29 mouse cellular contexts compared by ENCODE assay signal in the genomic region with DNA sequence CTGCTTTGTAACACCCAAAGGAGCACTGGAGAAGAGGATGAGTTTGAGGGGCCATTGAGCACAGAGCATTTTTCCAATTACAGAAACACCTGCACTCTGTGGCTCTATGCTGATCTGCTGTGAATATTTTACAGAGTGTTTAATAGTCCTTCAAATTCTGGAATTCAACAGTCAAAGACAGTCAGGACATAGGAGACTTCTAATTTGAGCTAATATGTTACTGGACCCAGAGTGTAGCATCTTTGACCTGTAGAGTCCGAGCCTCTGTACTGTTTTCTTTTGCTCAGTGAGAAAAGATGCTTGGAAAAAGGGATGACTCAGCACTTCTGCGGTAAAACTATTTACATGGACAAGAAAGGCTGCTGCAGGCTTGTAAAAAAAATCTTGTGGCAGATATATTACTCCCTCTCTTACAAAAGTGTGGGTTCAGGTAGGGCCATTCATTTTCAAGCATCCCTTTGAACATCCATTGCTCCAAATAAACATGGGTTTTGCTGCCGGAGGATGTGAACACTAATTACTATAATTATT.
A peak's percentile ranks its signal among the peaks of the same experiment; 100 is the strongest.
DNase-seq lines count a peak whose midpoint lies in the region; ATAC-seq and TF ChIP-seq lines count a peak whose summit lies in the region.
"Had no signal": no experiment of that assay in that cellular context is flagged by ENCODE, and none has a peak within 500 bp of the region (broad histone marks: within the 10 kb centered on the region; RNA-seq: fewer than 3 reads in every experiment).

No protein-coding gene starts in this region.

- H3K27me3 ChIP-seq in limb, embryonic 13.5 days, result no peaks in the 10 kb centered on the region
- no peaks in the 10 kb centered on the region for H3K27me3 ChIP-seq in limb, embryonic 10.5 days (ENCODE audit: low read depth, poor library complexity, severe bottlenecking)
- H3K27me3 ChIP-seq in CH12.LX (replicated peaks), result no peaks in the 10 kb centered on the region
- H3K27me3 ChIP-seq: embryonic facial prominence, embryonic 15.5 days; forebrain, embryonic 12.5 days; heart, embryonic 15.5 days; liver, embryonic 15.5 days; lung, embryonic 15.5 days had no signal

- no peak overlapping the region for H3K9ac ChIP-seq in limb, embryonic 13.5 days
- H3K9ac ChIP-seq in CH12.LX (ENCODE audit: insufficient read depth, low read depth), result no peak overlapping the region
- H3K9ac ChIP-seq: embryonic facial prominence, embryonic 15.5 days; forebrain, embryonic 12.5 days; forebrain, postnatal 0 days; heart, embryonic 15.5 days; liver, embryonic 15.5 days; lung, embryonic 15.5 days had no signal

- no peak overlapping the region for H3K4me3 ChIP-seq in limb, embryonic 13.5 days
- H3K4me3 ChIP-seq in limb, embryonic 10.5 days, result no peak overlapping the region
- no peak overlapping the region for H3K4me3 ChIP-seq in CH12.LX (replicated peaks in 1 of 3; ENCODE audit: low read depth in 2 of 3, low read length in 2 of 3, poor library complexity in 1 of 3)
- H3K4me3 ChIP-seq: embryonic facial prominence, embryonic 15.5 days; forebrain, embryonic 12.5 days; heart, embryonic 10.5 days; heart, embryonic 15.5 days; liver, embryonic 15.5 days; lung, embryonic 15.5 days; midbrain, embryonic 10.5 days had no signal

- H3K36me3 ChIP-seq in limb, embryonic 13.5 days, result no peaks in the 10 kb centered on the region
- H3K36me3 ChIP-seq in limb, embryonic 10.5 days, result no peaks in the 10 kb centered on the region
- no peaks in the 10 kb centered on the region for H3K36me3 ChIP-seq in CH12.LX (replicated peaks in 1 of 2; ENCODE audit: control insufficient read depth in 1 of 2, insufficient read depth in 1 of 2, low read length in 1 of 2)
- H3K36me3 ChIP-seq: embryonic facial prominence, embryonic 15.5 days; forebrain, embryonic 12.5 days; heart, embryonic 10.5 days; heart, embryonic 15.5 days; liver, embryonic 15.5 days; lung, embryonic 15.5 days; midbrain, embryonic 10.5 days had no signal

- TF ChIP-seq EP300 in CH12.LX (IDR thresholded peaks at IDR 0.05; ENCODE audit: low read length), result no peak

- TF ChIP-seq CTCF in CH12.LX (conservative IDR thresholded peaks at IDR 0.05 in 1 of 2, IDR thresholded peaks at IDR 0.05 in 1 of 2; ENCODE audit: low read depth in 2 of 2, low read length in 2 of 2), result no peak
- TF ChIP-seq CTCF in brain, embryonic 14.5 days (IDR thresholded peaks at IDR 0.05; ENCODE audit: borderline replicate concordance, extremely low read depth, insufficient read depth, insufficient read length), result no peak

- WGBS in limb, embryonic 13.5 days, result 38% methylated on average over 3 of the region's 3 CpGs
- 60% methylated on average over 3 of the region's 3 CpGs for WGBS in limb, embryonic 10.5 days

- no peaks in the 10 kb centered on the region for H3K79me2 ChIP-seq in CH12.LX (replicated peaks; ENCODE audit: control insufficient read depth, extremely low read depth, insufficient read depth, poor library complexity, severe bottlenecking)

- no peak overlapping the region for H3K27ac ChIP-seq in limb, embryonic 13.5 days
- H3K27ac ChIP-seq in limb, embryonic 10.5 days, result no peak overlapping the region
- H3K27ac ChIP-seq in CH12.LX (ENCODE audit: insufficient read depth, low read depth), result no peak overlapping the region
- H3K27ac ChIP-seq: embryonic facial prominence, embryonic 15.5 days; forebrain, embryonic 12.5 days; heart, embryonic 10.5 days; heart, embryonic 15.5 days; liver, embryonic 15.5 days; lung, embryonic 15.5 days; midbrain, embryonic 10.5 days; stomach, postnatal 0 days had no signal

- dilution Hi-C loops in CH12.LX (cut with MboI; ENCODE audit: extremely low pct_ligation_motif_present, extremely low pct_unique_long_range_greater_than_20kb, low sequenced_read_pairs), result no loop called here

- no peaks in the 10 kb centered on the region for H3K9me3 ChIP-seq in limb, embryonic 13.5 days
- H3K9me3 ChIP-seq in limb, embryonic 10.5 days (replicated peaks), result no peaks in the 10 kb centered on the region
- peaks cover 25% of the 10 kb centered on the region for H3K9me3 ChIP-seq in CH12.LX (replicated peaks; ENCODE audit: low read length)
- H3K9me3 ChIP-seq: embryonic facial prominence, embryonic 15.5 days; forebrain, embryonic 12.5 days; heart, embryonic 10.5 days; heart, embryonic 15.5 days; liver, embryonic 15.5 days; lung, embryonic 15.5 days; midbrain, embryonic 10.5 days had no signal

- DNase-seq in embryo, embryonic 11 days, result peak; percentile 14
- no peak for DNase-seq in embryo, embryonic 10 days (ENCODE audit: low spot score)
- DNase-seq in limb, embryonic 10.5 days (ENCODE audit: low spot score), result no peak
- no peak for DNase-seq in CH12.LX (ENCODE audit: extremely low read depth)
- DNase-seq in brain, embryonic 14.5 days (ENCODE audit: low read depth), result peak; percentile 24
- no peak for DNase-seq in left cerebral cortex, adult 8-10 months (ENCODE audit: low spot score in 2 of 2)
- no peak for DNase-seq in cerebellum, adult 11 months
- DNase-seq: adrenal gland, postnatal 10 days; cerebellum, adult 18-20 months; cerebellum, postnatal 10 days; forebrain, postnatal 0 days; gastrocnemius, postnatal 14 days; kidney, adult 2 months; kidney, postnatal 36 days; left cerebral cortex, postnatal 4 days; right cerebral cortex, adult 18-20 months; right cerebral cortex, postnatal 4 days; thymus, adult 2 months; thymus, postnatal 36 days had no signal

- peaks cover 8% of the 10 kb centered on the region; the same call in 1 of the 2 replicates for H3K4me1 ChIP-seq in limb, embryonic 13.5 days
- peaks cover 5% of the 10 kb centered on the region; the same call in 1 of the 2 replicates for H3K4me1 ChIP-seq in limb, embryonic 10.5 days
- H3K4me1 ChIP-seq in CH12.LX (ENCODE audit: control insufficient read depth in 1 of 2, insufficient read depth in 2 of 2), result no peaks in the 10 kb centered on the region
- H3K4me1 ChIP-seq: embryonic facial prominence, embryonic 15.5 days; forebrain, embryonic 12.5 days; heart, embryonic 10.5 days; heart, embryonic 15.5 days; liver, embryonic 15.5 days; lung, embryonic 15.5 days; midbrain, embryonic 10.5 days had no signal

- H3K4me2 ChIP-seq in limb, embryonic 13.5 days (replicated peaks), result peak overlapping the region; percentile 11; the same call in 1 of the 2 replicates
- H3K4me2 ChIP-seq in CH12.LX (ENCODE audit: insufficient read depth, low read depth, poor library complexity, severe bottlenecking), result no peak overlapping the region
- H3K4me2 ChIP-seq: embryonic facial prominence, embryonic 15.5 days; forebrain, embryonic 12.5 days; heart, embryonic 15.5 days; liver, embryonic 15.5 days; lung, embryonic 15.5 days had no signal

- TF ChIP-seq POLR2A in CH12.LX (IDR thresholded peaks at IDR 0.05; ENCODE audit: low read depth, low read length), result no peak
- no peak for TF ChIP-seq POLR2A in brain, embryonic 14.5 days (IDR thresholded peaks at IDR 0.05; ENCODE audit: borderline replicate concordance, extremely low read depth, insufficient read depth, insufficient read length, poor library complexity, severe bottlenecking)

- TF ChIP-seq RAD21 in CH12.LX (IDR thresholded peaks at IDR 0.05; ENCODE audit: low read depth, low read length), result no peak

- peak; percentile 51; the same call in 1 of the 2 replicates for ATAC-seq in limb, embryonic 13.5 days (ENCODE audit: low FRiP score, low read depth)
- ATAC-seq: forebrain, postnatal 0 days; hindbrain, embryonic 16.5 days had no signal

- in situ Hi-C loops in CH12.LX (cut with MboI; ENCODE audit: low pct_ligation_motif_present, low pct_unique_long_range_greater_than_20kb, low sequenced_read_pairs), result no loop called here

TF ChIP-seq in CH12.LX, 34 proteins besides CTCF, POLR2A, EP300 and RAD21:
- TF ChIP-seq POLR2AphosphoS2 (IDR thresholded peaks at IDR 0.05; ENCODE audit: low read depth, low read length), result no peak
- TF ChIP-seq MAFK (IDR thresholded peaks at IDR 0.05; ENCODE audit: insufficient replicate concordance, low read length), result peak; percentile 69; the same call in 1 of the 2 replicates
- no peak for TF ChIP-seq SMC3 (IDR thresholded peaks at IDR 0.05; ENCODE audit: low read depth, low read length)
TF ChIP-seq in CH12.LX: peak in this region for 1.

Comparison
In these comparisons a context has a peak if more than half of its experiments do, and no peak if none do; other contexts are left out.
1. DNase-seq: peak in embryo, embryonic 11 days (single experiment) and brain, embryonic 14.5 days (single experiment); none in embryo, embryonic 10 days (single experiment), limb, embryonic 10.5 days (single experiment), CH12.LX (single experiment), left cerebral cortex, adult 8-10 months (0 of 2) and cerebellum, adult 11 months (single experiment).